Mouse (Mus musculus) liver, postnatal 0 days (tissue): ENCODE measurements around the gene Cpn1. TPM values are rescaled to one million over a fixed set of nuclear protein-coding genes. Genes with fewer than 3 reads are reported as not detected.
A peak's percentile ranks its signal among the peaks of the same experiment; 100 is the strongest.

ENCODE experiments used
- ATAC-seq: fragments of 200-750 bp; cut with Nextera tagmentation; 2 replicates; pipeline ENCODE4 v1.8.0; 2017; ENCODE audit warnings: mild to moderate bottlenecking, moderate library complexity
- DNase-seq: peaks from one replicate; pipeline ENCODE4 v3.0.0-alpha.2; 2016
- H3K27ac ChIP-seq: fragments of 300-500 bp; sonication (generic); 2 replicates; pipeline ENCODE4 v1.5.1; 2014; ENCODE audit warnings: antibody characterized with exemption, moderate library complexity, mild to moderate bottlenecking, low read depth
- H3K27me3 ChIP-seq: fragments of 300-500 bp; sonication (generic); 2 replicates; pipeline ENCODE4 v1.6.1; 2014; ENCODE audit warnings: low read length, control low read depth, mixed read lengths; ENCODE audit not compliant: insufficient read depth
- H3K36me3 ChIP-seq: fragments of 300-500 bp; sonication (generic); replicated peaks from 2 replicates; pipeline ENCODE4 v1.6.1; 2014; ENCODE audit warnings: mild to moderate bottlenecking, control low read depth, low read length, moderate library complexity, mixed read lengths; ENCODE audit not compliant: insufficient read depth
- H3K4me1 ChIP-seq: fragments of 300-500 bp; sonication (generic); 2 replicates; pipeline ENCODE4 v1.6.1; 2014; ENCODE audit warnings: antibody characterized with exemption, mild to moderate bottlenecking, control low read depth; ENCODE audit not compliant: insufficient read depth
- H3K4me2 ChIP-seq: fragments of 300-500 bp; sonication (generic); 2 replicates; pipeline ENCODE4 v1.6.1; 2014; ENCODE audit warnings: low read depth, mild to moderate bottlenecking, low read length, moderate library complexity, mixed read lengths
- H3K4me3 ChIP-seq: fragments of 300-500 bp; sonication (generic); 2 replicates; pipeline ENCODE4 v1.5.1; 2014; ENCODE audit warnings: low read depth, low read length
- H3K9ac ChIP-seq: fragments of 300-500 bp; sonication (generic); replicated peaks from 2 replicates; pipeline ENCODE4 v1.6.1; 2014; ENCODE audit warnings: mild to moderate bottlenecking, moderate library complexity
- H3K9me3 ChIP-seq: fragments of 300-500 bp; sonication (generic); 2 replicates; pipeline ENCODE4 v1.6.1; 2016; ENCODE audit warnings: mild to moderate bottlenecking, control low read depth, low read length, mixed read lengths
- CTCF ChIP-seq: sonication (generic); IDR thresholded peaks from 2 replicates; pipeline ENCODE4 v1.5.1; 2016; ENCODE audit warnings: antibody characterized with exemption, low read depth
- EP300 ChIP-seq: IDR thresholded peaks from 2 replicates; pipeline ENCODE4 v1.6.1; 2016; ENCODE audit warnings: antibody characterized with exemption, low read depth, mild to moderate bottlenecking
- WGBS: fragments of 180-500 bp; shearing (Covaris S2); extraction: QIAGEN DNeasy Blood & Tissue Kit; methylation state at CpG from one replicate; pipeline ENCODE4 v1.1.7; 2014; ENCODE audit not compliant: insufficient replicate concordance; 5-methylcytosine and 5-hydroxymethylcytosine counted together
- polyA plus RNA-seq: library from polyadenylated mRNA; unstranded; fragments of >200 nt; fragmentation: Nextera tagmentation; extraction: Ambion mirVana; gene quantifications from 2 replicates; pipeline ENCODE4 v1.2.1, GENCODE M21; 2015

Cpn1 gene
- polyA plus RNA-seq, 1 experiment from 2014 or later = 110 TPM

DNA sequence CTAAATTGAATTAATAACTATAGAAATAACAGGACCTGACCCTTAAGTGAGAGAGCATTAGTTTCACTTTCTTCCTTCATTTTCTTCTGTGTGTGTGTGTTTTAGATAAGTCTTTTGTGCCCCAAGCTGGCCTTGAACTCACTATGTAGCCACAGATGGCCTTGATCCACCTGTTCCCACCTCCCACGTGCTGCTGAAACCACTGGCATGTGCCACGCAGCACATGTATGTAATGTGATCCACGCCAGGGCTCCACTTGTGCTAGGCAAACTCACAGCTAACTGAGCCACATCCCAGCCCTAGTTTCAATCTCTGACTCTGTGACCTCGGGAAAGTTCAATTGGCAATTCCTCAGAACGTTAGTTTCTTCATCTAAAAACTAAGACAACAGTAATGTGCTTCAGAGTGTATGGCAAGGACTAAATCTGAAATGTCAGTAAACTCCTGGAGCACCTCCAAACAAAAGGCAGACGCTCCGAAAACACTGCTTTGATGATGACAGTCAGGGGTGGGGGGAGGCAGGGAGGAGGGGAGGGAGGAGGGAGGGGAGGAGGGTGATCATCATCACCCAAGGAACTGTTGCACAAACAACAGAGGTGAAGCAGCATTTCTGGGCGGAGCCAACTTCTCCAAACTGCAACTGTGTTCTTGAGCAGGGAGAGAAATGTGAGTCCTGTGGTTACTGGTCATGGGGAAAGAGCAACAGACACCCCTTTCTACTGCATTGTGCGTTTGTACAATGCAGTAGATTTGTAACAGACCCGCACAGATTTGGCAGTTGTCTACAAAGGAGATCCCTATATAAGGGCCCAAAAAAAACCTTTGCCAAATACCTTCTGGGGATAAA, 60.0 kb downstream of the Cpn1 start:
- ATAC-seq = no peak
- Histone ChIP-seq H3K4me2 (no peak overlapping the region), H3K9me3 (no peaks in the 10 kb centered on the region; the same call in 1 of the 2 replicates), H3K27ac (no peak overlapping the region), H3K4me3 (no peak overlapping the region), H3K36me3 (no peaks in the 10 kb centered on the region), H3K9ac (no peak overlapping the region), H3K27me3 (no peaks in the 10 kb centered on the region), H3K4me1 (no peaks in the 10 kb centered on the region)
- peak; percentile 31 for DNase-seq
- TF ChIP-seq EP300 (no peak), CTCF (no peak)
- WGBS = 60% methylated on average over 10 of the region's 10 CpGs

DNA sequence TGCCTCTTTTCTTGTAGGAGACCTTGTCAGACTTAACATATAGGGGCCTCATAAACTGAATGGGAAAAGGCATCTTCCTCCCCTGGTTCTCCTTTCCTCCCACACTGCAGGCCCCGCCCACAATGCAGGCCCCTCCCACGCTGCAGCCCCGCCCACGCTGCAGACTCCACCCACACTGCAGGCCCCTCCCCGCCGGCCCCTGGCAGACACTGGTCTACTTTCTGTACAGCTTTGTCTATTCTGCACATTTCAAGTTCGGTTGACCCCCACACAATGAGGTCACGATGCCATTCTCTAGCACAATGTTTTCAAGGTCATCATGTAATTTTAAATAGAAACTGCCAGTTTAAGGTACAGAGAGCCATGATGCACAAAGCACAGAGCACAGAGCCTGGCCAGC, 62.0 kb downstream of the Cpn1 start:
- 52% methylated on average over 8 of the region's 8 CpGs for WGBS
- Histone ChIP-seq H3K4me2 (no peak overlapping the region), H3K9me3 (no peaks in the 10 kb centered on the region; the same call in 1 of the 2 replicates), H3K27ac (no peak overlapping the region), H3K4me3 (no peak overlapping the region), H3K4me1 (peaks cover 11% of the 10 kb centered on the region), H3K27me3 (no peaks in the 10 kb centered on the region), H3K36me3 (no peaks in the 10 kb centered on the region), H3K9ac (no peak overlapping the region)
- peak; percentile 63 for DNase-seq
- TF ChIP-seq CTCF = no peak
- TF ChIP-seq EP300 = no peak
- ATAC-seq = peak; percentile 18; the same call in 1 of the 2 replicates

DNA sequence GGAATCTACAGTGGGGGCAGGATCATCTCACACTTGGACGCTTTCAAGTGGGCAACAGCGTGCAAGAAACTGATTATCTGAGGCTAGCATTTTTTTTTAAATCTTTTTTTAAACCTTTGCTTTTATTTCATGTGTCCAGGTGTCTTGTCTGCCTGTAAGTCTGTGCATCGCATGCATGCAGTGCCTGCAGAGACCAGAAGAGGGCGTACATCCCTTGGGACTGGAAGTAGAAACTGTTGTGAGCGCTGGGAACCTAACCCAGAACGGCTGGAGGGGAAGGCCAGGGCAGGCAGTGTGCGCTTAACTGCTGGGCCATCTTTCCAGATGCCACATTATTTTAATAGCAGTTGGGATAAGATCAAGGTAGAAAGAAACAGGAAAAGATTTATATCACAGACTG, 63.4 kb downstream of the Cpn1 start:
- H3K9ac ChIP-seq = no peak overlapping the region
- H3K4me2 ChIP-seq = no peak overlapping the region
- H3K27me3 ChIP-seq = no peaks in the 10 kb centered on the region
- H3K4me3 ChIP-seq = no peak overlapping the region
- peak; percentile 36 for TF ChIP-seq CTCF
- no peak for TF ChIP-seq EP300
- peaks cover 18% of the 10 kb centered on the region for H3K4me1 ChIP-seq
- DNase-seq = no peak
- no peaks in the 10 kb centered on the region; the same call in 1 of the 2 replicates for H3K9me3 ChIP-seq
- H3K27ac ChIP-seq = no peak overlapping the region
- no peak for ATAC-seq
- 89% methylated on average over 7 of the region's 7 CpGs for WGBS
- H3K36me3 ChIP-seq = no peaks in the 10 kb centered on the region

DNA sequence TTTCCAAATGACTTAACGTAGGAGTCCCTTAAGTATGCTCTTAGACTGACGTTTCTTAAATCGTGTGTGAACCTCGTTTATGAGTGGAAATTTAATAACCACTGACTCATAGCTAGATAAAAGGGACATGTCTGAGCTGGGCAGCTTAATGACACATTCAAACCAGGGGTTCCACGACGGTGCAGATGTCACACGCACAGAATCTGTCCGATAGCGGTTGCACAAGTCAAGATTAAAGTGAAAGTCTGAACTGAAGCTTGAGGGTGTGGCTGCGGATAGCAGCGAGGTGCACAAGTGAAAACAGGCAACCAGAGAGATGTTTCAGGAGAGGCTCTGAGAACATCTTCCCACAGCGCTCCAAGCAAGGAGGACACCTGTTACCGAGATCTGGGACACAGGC, 64.9 kb downstream of the Cpn1 start:
- H3K27me3 ChIP-seq = no peaks in the 10 kb centered on the region
- ATAC-seq (no peak), DNase-seq (no peak)
- 45% methylated on average over 13 of the region's 13 CpGs for WGBS
- H3K36me3 ChIP-seq = no peaks in the 10 kb centered on the region
- H3K27ac ChIP-seq = no peak overlapping the region
- peaks cover 33% of the 10 kb centered on the region for H3K4me1 ChIP-seq
- no peak for TF ChIP-seq EP300
- no peak for TF ChIP-seq CTCF
- no peak overlapping the region for H3K4me3 ChIP-seq
- no peak overlapping the region for H3K9ac ChIP-seq
- H3K9me3 ChIP-seq = no peaks in the 10 kb centered on the region; the same call in 1 of the 2 replicates
- H3K4me2 ChIP-seq = peak overlapping the region; percentile 48

DNA sequence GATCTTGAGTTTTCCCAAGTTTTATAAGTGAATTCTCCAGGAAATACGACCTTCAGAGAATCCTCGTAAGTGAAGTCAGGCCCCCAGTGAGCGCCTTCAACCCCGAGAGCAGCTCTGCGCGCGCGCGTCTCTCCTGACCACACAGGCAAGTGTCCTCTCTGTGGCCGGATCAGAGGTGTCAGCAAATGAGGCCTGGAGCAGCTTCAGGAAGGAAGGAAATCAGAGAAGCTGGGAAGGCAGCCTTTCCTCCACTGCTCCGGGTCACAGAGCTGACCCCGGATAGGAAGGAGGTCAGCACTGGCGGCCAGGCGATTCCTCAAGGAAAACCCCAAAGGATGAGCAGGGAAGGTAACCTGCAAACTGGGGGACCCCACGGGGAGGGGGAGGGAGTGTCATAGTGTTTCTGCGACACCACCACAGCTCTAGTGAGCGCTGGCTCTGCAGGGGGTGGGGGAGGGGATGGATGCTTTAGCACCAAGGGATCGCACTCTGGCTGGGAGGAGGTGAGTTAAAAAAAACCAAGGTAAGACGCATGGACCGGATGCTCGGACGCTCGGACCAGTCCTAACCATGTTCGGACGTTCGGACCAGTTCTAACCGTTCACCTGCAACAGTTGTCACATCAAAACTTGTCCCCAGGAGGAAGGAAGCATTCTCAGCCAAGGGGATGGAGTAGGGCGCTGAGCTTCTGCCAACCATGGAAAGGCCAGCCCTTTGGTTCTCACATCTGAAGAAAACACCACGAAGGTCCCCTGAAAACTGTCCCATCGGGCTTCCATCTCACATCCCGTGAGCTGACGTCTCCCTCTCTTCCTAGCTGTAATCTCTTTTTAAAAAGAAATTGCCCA, 65.7 kb downstream of the Cpn1 start:
- H3K4me3 ChIP-seq = peak overlapping the region; percentile 14
- WGBS = 30% methylated on average over 32 of the region's 32 CpGs
- H3K9me3 ChIP-seq = no peaks in the 10 kb centered on the region; the same call in 1 of the 2 replicates
- H3K27me3 ChIP-seq = no peaks in the 10 kb centered on the region
- peaks cover 33% of the 10 kb centered on the region for H3K4me1 ChIP-seq
- DNase-seq (no peak), ATAC-seq (no peak)
- peak overlapping the region; percentile 48 for H3K4me2 ChIP-seq
- H3K36me3 ChIP-seq = no peaks in the 10 kb centered on the region
- TF ChIP-seq CTCF (no peak), EP300 (no peak)
- 0 out of 2 replicates have a peak overlapping the region, but pooled peaks have one; percentile 24 for H3K9ac ChIP-seq
- H3K27ac ChIP-seq = peak overlapping the region; percentile 83

DNA sequence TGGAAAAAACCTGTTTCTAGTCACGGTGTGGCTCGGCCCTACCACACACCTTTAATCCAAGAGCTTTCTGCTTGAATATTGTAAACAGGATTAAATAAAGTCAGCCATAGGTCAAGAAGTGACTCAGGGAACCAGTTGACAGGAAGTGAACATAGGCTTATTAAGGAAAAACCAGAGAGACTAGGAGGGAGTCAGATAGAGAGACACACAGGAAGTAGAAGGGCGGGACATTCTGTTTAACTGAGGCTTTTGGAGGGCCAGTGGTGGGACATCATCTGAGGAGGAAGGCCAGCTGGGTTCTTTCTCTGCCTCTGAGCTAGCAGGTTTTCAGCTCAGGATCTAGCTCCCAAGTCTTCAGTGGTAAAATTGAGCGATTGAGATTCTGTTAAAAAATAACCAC, 66.5 kb downstream of the Cpn1 start:
- Histone ChIP-seq H3K4me1 (peaks cover 33% of the 10 kb centered on the region), H3K27ac (peak overlapping the region; percentile 83), H3K9me3 (no peaks in the 10 kb centered on the region; the same call in 1 of the 2 replicates), H3K9ac (no peak overlapping the region), H3K27me3 (no peaks in the 10 kb centered on the region), H3K36me3 (no peaks in the 10 kb centered on the region), H3K4me2 (0 out of 2 replicates have a peak overlapping the region, but pooled peaks have one; percentile 48), H3K4me3 (no peak overlapping the region)
- no peak for TF ChIP-seq CTCF
- no peak for TF ChIP-seq EP300
- DNase-seq (no peak), ATAC-seq (no peak)
- 68% methylated on average over 4 of the region's 4 CpGs for WGBS
